Mouse (Mus musculus) lung, postnatal 0 days (tissue): ENCODE results near the gene Dennd1a.

ENCODE experiments used
- CTCF ChIP-seq: IDR thresholded peaks from 2 replicates; pipeline ENCODE4 v1.5.1; 2016; ENCODE audit warnings: antibody characterized with exemption, mild to moderate bottlenecking
- EP300 ChIP-seq: IDR thresholded peaks from 2 replicates; pipeline ENCODE4 v1.6.1; 2016; ENCODE audit warnings: antibody characterized with exemption, mild to moderate bottlenecking, control low read depth

DNA sequence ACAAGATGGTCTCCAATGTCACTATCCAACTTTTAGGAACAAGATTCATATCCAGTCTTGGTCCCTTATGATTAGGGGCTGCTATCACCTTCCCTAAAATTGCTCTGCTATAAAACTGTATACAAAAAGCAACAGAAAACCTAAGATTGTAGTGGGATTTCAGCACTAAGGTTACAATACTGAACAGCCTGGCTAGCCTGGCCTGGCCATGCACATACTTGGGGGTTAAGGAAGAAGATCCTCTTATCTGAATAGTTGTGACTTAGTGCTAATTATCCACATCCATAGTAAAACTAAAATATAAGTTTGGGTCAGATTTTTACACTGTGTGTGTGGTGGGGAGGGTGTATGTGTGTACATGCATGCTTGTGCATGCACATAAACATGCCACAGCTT, 109.6 kb downstream of the Dennd1a start:
- TF ChIP-seq CTCF (no peak), EP300 (no peak)
